Mouse (Mus musculus): Measurements from ENCODE around the gene Olfr801. TPM values are rescaled to one million over a fixed set of nuclear protein-coding genes. Genes with fewer than 3 reads are reported as not detected.

Olfr801 gene
- not detected in 2 replicates for polyA plus RNA-seq (2014; fragmentation: Nextera tagmentation; extraction: Ambion mirVana)

DNA sequence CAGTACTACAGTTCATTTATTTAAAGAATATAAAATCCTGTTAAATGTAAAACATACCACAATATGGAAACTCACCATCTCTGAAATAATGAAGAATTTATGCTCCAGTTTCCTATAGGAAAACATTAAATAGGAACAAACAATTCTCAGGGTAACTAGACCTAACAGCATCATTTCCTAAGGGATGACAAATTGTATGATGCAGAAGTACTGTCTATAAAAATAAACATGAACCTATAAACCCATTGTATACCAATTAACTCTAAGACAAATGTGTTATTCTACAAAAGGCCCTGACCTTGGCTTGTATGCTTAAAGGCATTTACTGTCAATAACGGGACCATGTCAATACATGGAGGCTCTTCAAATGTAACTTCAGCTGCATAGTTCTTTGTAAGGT lies at the start of gene Olfr801:
Olfr801 (minus strand) TSS at position 101 of the 400 bp plus-strand sequence.
- Histone ChIP-seq H3K4me3 (ENCODE audit: low read depth, low read length) (no peak within 1 kb of the TSS), H3K27ac (ENCODE audit: low read length) (no peak within 1 kb of the TSS), H3K27me3 (ENCODE audit: control insufficient read depth, insufficient read depth, low read length) (no peaks in the 10 kb centered on the region), H3K36me3 (ENCODE audit: control insufficient read depth, insufficient read depth, low read length) (no peaks in the 10 kb centered on the region), H3K9ac (replicated peaks; ENCODE audit: low read depth, low read length) (no peak within 1 kb of the TSS), H3K9me3 (ENCODE audit: control insufficient read depth, low read depth, low read length) (no peaks in the 10 kb centered on the region), H3K4me2 (replicated peaks; ENCODE audit: low read depth, low read length) (no peak within 1 kb of the TSS), H3K4me1 (ENCODE audit: control insufficient read depth, insufficient read depth, low read length) (no peaks in the 10 kb centered on the region)
- 56% methylated on average over 1 of the region's 1 CpGs for WGBS
- ATAC-seq (ENCODE audit: insufficient number of reproducible peaks, insufficient read depth, low FRiP score, low read depth), result no peak

DNA sequence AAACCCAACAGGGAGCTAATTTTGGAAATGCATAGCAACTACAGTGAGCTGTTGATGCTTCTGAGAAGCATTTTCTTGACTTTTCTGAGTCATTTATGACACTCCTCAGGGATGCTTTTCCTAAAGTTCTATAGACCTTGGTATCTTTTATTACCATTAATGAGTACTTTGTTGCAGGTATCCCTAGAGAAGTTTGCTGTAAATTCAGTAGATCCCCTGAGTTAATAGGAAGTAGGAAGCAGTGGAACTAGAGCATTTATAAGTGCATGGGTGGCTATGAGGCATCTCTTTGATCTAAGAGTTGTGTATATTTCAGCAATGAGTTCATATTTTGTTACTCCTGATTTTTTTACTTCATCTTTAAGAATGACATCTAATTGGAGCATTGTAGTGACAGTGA lies 29.2 kb upstream of the Olfr801 start, which contains the start of gene Olfr804:
Olfr804 (plus strand) TSS at position 301 of the 400 bp plus-strand sequence.
- Histone ChIP-seq H3K4me1 (ENCODE audit: control insufficient read depth, insufficient read depth, low read length) (no peaks in the 10 kb centered on the region), H3K36me3 (ENCODE audit: control insufficient read depth, insufficient read depth, low read length) (no peaks in the 10 kb centered on the region), H3K9ac (replicated peaks; ENCODE audit: low read depth, low read length) (no peak within 1 kb of the TSS), H3K4me3 (ENCODE audit: low read depth, low read length) (no peak within 1 kb of the TSS), H3K27me3 (ENCODE audit: control insufficient read depth, insufficient read depth, low read length) (no peaks in the 10 kb centered on the region), H3K4me2 (replicated peaks; ENCODE audit: low read depth, low read length) (no peak within 1 kb of the TSS), H3K27ac (ENCODE audit: low read length) (no peak within 1 kb of the TSS), H3K9me3 (ENCODE audit: control insufficient read depth, low read depth, low read length) (no peaks in the 10 kb centered on the region)
- ATAC-seq (ENCODE audit: insufficient number of reproducible peaks, insufficient read depth, low FRiP score, low read depth), result no peak

DNA sequence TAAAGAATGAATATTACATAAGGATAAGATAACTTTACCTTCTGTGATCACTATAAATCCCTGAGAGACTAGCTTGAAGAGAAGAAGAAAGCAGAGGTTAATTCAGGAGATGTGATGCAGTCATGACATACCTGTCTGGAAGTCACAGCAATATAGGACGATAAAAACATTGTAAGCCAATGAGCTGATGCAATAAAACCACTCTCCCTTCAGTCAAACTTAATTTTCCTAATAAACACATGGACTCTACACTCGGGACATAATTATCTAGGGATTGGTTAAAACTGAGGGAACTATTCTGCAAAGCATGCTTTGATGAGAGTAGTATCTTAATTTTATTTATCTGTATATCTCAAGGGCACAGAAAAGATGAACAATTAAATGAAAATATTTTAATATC lies 20.5 kb upstream of the Olfr801 start, which contains the start of gene Olfr803:
Olfr803 (minus strand) TSS at position 101 of the 400 bp plus-strand sequence.
- Histone ChIP-seq H3K27me3 (ENCODE audit: control insufficient read depth, insufficient read depth, low read length) (no peaks in the 10 kb centered on the region), H3K4me1 (ENCODE audit: control insufficient read depth, insufficient read depth, low read length) (no peaks in the 10 kb centered on the region), H3K4me3 (ENCODE audit: low read depth, low read length) (no peak within 1 kb of the TSS), H3K9me3 (ENCODE audit: control insufficient read depth, low read depth, low read length) (no peaks in the 10 kb centered on the region), H3K4me2 (replicated peaks; ENCODE audit: low read depth, low read length) (no peak within 1 kb of the TSS), H3K36me3 (ENCODE audit: control insufficient read depth, insufficient read depth, low read length) (no peaks in the 10 kb centered on the region), H3K27ac (ENCODE audit: low read length) (no peak within 1 kb of the TSS), H3K9ac (replicated peaks; ENCODE audit: low read depth, low read length) (no peak within 1 kb of the TSS)
- 81% methylated on average over 2 of the region's 2 CpGs for WGBS
- no peak for ATAC-seq (ENCODE audit: insufficient number of reproducible peaks, insufficient read depth, low FRiP score, low read depth)

DNA sequence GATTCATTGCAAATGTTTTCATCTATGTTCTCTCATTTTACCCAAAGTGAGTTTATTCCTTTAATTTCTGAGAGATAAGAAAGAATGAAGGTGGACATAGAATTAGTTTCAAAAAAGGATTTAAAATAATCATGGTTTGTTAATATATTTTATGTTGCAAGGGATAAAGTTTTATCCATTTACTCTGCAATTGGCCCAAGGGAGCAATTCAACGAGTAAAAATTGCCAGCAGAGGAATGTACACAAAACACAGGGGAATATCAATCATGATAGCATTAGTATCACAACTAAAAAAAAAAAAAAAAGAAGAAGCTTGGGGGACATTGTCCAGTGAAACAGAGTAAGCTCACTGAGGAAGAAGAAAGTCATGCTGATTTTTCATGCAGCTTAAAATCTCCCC lies 14.4 kb upstream of the Olfr801 start, which contains the start of gene Olfr802:
Olfr802 (minus strand) TSS at position 101 of the 400 bp plus-strand sequence.
- 39% methylated on average over 1 of the region's 1 CpGs for WGBS
- no peaks in the 10 kb centered on the region for H3K4me1 ChIP-seq (ENCODE audit: control insufficient read depth, insufficient read depth, low read length)

DNA sequence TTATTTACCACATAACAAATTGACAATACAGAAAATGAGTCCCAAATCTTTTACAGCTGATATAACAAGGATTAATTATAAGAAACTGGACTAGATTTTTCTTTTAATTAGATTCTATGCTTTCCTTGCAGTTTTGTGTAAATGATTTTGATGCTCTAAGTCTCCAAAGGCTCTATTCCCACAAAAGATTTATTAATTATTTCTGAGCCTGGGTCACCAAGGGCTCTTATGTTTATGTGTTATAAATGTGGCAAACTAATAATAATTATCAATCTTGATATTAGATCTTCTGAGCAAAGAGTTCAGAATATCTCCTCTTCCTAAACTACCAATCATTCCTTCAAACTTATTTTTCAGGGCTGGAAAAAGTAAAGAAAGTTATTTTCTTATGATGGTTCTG lies 16.3 kb downstream of the Olfr801 start, which contains the start of gene Olfr800:
Olfr800 (plus strand) TSS at position 301 of the 400 bp plus-strand sequence.
- no peaks in the 10 kb centered on the region for H3K4me1 ChIP-seq (ENCODE audit: control insufficient read depth, insufficient read depth, low read length)
- H3K9ac ChIP-seq (replicated peaks; ENCODE audit: low read depth, low read length), result no peak within 1 kb of the TSS
- H3K4me3 ChIP-seq (ENCODE audit: low read depth, low read length), result no peak within 1 kb of the TSS
- no peaks in the 10 kb centered on the region for H3K36me3 ChIP-seq (ENCODE audit: control insufficient read depth, insufficient read depth, low read length)
- H3K27me3 ChIP-seq (ENCODE audit: control insufficient read depth, insufficient read depth, low read length), result no peaks in the 10 kb centered on the region
- ATAC-seq (ENCODE audit: insufficient number of reproducible peaks, insufficient read depth, low FRiP score, low read depth), result no peak
- no peaks in the 10 kb centered on the region for H3K9me3 ChIP-seq (ENCODE audit: control insufficient read depth, low read depth, low read length)
- H3K4me2 ChIP-seq (replicated peaks; ENCODE audit: low read depth, low read length), result no peak within 1 kb of the TSS
- no peak within 1 kb of the TSS for H3K27ac ChIP-seq (ENCODE audit: low read length)

More for the DNA sequence above, 14.4 kb upstream of the Olfr801 start, which contains the start of gene Olfr802:
- H3K9ac ChIP-seq (replicated peaks; ENCODE audit: low read depth, low read length), result no peak within 1 kb of the TSS
- H3K36me3 ChIP-seq (ENCODE audit: control insufficient read depth, insufficient read depth, low read length), result no peaks in the 10 kb centered on the region
- no peak within 1 kb of the TSS for H3K27ac ChIP-seq (ENCODE audit: low read length)
- H3K27me3 ChIP-seq (ENCODE audit: control insufficient read depth, insufficient read depth, low read length), result no peaks in the 10 kb centered on the region
- H3K9me3 ChIP-seq (ENCODE audit: control insufficient read depth, low read depth, low read length), result no peaks in the 10 kb centered on the region
- no peak within 1 kb of the TSS for H3K4me2 ChIP-seq (replicated peaks; ENCODE audit: low read depth, low read length)
- ATAC-seq (ENCODE audit: insufficient number of reproducible peaks, insufficient read depth, low FRiP score, low read depth), result no peak
- H3K4me3 ChIP-seq (ENCODE audit: low read depth, low read length), result no peak within 1 kb of the TSS

DNA sequence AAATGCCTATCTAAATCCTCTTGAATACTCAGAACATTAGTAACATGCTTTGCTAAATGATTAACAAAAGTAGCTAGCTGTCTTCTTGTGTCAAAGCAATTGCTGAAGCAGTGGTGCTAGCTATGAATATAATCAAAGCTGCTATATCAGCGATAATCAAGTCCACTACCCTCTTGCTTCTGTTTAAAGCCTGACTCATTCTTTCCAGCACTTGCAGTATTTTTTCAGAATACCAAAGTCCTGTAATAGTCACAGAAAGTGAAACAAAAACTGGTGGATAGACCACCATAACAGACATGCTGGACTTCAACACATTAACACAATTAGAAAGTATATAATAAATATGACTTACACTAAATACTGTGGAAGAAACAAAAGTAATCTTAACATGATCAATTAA lies 21.9 kb downstream of the Olfr801 start:
- WGBS, result 84% methylated on average over 1 of the region's 1 CpGs
- ATAC-seq (ENCODE audit: insufficient number of reproducible peaks, insufficient read depth, low FRiP score, low read depth), result no peak
- H3K27me3 ChIP-seq (ENCODE audit: control insufficient read depth, insufficient read depth, low read length), result no peaks in the 10 kb centered on the region
- H3K27ac ChIP-seq (ENCODE audit: low read length), result no peak overlapping the region
- no peak overlapping the region for H3K4me2 ChIP-seq (replicated peaks; ENCODE audit: low read depth, low read length)
- H3K9me3 ChIP-seq (ENCODE audit: control insufficient read depth, low read depth, low read length), result no peaks in the 10 kb centered on the region
- no peak overlapping the region for H3K9ac ChIP-seq (replicated peaks; ENCODE audit: low read depth, low read length)
- H3K4me1 ChIP-seq (ENCODE audit: control insufficient read depth, insufficient read depth, low read length), result no peaks in the 10 kb centered on the region
- H3K4me3 ChIP-seq (ENCODE audit: low read depth, low read length), result no peak overlapping the region
- H3K36me3 ChIP-seq (ENCODE audit: control insufficient read depth, insufficient read depth, low read length), result no peaks in the 10 kb centered on the region

DNA sequence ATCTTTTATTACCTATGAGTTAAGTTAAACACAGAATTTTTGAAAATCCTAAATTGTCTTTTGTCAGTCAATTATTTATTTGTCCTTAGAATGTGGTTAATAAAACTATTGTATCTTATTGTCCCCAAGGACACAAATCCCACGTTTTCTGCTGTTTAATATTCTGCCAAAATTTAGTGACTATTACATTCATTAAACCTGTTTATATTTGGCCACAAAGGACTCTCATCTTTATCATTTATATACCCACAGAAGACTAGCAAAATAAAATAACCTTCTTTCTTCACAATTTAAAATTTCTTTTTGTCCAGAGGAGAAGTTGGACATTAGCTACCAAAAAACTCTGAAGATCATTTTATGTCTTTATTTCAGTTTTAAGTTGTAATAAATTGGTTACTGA lies 36.5 kb downstream of the Olfr801 start, which contains the start of gene Olfr799:
Olfr799 (plus strand) TSS at position 301 of the 400 bp plus-strand sequence.
- WGBS, result 26% methylated on average over 1 of the region's 1 CpGs
- H3K9ac ChIP-seq (replicated peaks; ENCODE audit: low read depth, low read length), result no peak within 1 kb of the TSS

DNA sequence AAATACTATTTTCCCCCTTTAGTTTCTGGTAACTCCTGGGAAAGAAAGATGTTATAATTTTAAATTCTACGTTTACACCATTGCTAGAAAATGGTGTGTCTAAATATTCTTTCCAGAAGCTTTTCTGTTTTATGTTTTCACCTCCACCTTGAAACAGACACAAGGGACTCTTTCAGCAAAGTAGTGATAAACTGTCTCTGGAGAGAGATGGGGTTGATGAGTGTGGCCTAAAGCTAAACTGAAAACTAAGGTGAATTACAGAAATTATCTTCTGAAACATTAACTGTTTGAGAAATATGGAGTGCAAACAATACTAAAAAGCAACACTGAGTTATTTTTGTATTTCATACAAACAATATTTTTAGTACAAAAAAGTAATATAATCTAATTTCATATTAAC lies 45.8 kb downstream of the Olfr801 start, which contains the start of gene Olfr798:
Olfr798 (minus strand) TSS at position 101 of the 400 bp plus-strand sequence.
- no peak within 1 kb of the TSS for H3K27ac ChIP-seq (ENCODE audit: low read length)
- WGBS, result 90% methylated on average over 1 of the region's 1 CpGs
- no peak within 1 kb of the TSS for H3K9ac ChIP-seq (replicated peaks; ENCODE audit: low read depth, low read length)

More for the DNA sequence above, 36.5 kb downstream of the Olfr801 start, which contains the start of gene Olfr799:
- Histone ChIP-seq H3K36me3 (ENCODE audit: control insufficient read depth, insufficient read depth, low read length) (no peaks in the 10 kb centered on the region), H3K4me1 (ENCODE audit: control insufficient read depth, insufficient read depth, low read length) (no peaks in the 10 kb centered on the region), H3K4me3 (ENCODE audit: low read depth, low read length) (no peak within 1 kb of the TSS), H3K4me2 (replicated peaks; ENCODE audit: low read depth, low read length) (no peak within 1 kb of the TSS), H3K27me3 (ENCODE audit: control insufficient read depth, insufficient read depth, low read length) (no peaks in the 10 kb centered on the region), H3K27ac (ENCODE audit: low read length) (no peak within 1 kb of the TSS), H3K9me3 (ENCODE audit: control insufficient read depth, low read depth, low read length) (no peaks in the 10 kb centered on the region)
- no peak for ATAC-seq (ENCODE audit: insufficient number of reproducible peaks, insufficient read depth, low FRiP score, low read depth)

DNA sequence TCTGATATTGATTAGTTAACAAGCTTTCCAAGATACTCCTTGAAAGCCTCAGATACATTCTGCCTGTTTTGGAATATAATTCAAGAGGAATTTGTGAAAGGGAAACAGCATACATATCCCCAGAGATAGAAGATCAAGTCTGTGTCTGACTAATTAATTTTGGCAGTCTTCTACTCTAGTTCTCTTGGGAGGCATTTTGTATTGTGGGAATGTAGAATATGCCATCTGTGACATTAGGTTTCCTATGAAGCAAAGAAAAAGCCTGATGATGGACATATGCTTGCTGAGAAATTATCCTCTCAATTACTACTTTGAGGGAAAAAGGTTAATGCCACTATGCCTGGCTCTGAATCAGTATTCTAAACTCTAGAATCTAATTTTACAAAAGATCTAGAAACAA lies 50.4 kb downstream of the Olfr801 start:
- H3K27me3 ChIP-seq (ENCODE audit: control insufficient read depth, insufficient read depth, low read length), result no peaks in the 10 kb centered on the region
- H3K9me3 ChIP-seq (ENCODE audit: control insufficient read depth, low read depth, low read length), result no peaks in the 10 kb centered on the region
- no peak overlapping the region for H3K4me2 ChIP-seq (replicated peaks; ENCODE audit: low read depth, low read length)
- no peak overlapping the region for H3K4me3 ChIP-seq (ENCODE audit: low read depth, low read length)
- H3K9ac ChIP-seq (replicated peaks; ENCODE audit: low read depth, low read length), result no peak overlapping the region
- H3K27ac ChIP-seq (ENCODE audit: low read length), result no peak overlapping the region
- no peak for ATAC-seq (ENCODE audit: insufficient number of reproducible peaks, insufficient read depth, low FRiP score, low read depth)
- H3K4me1 ChIP-seq (ENCODE audit: control insufficient read depth, insufficient read depth, low read length), result no peaks in the 10 kb centered on the region
- no peaks in the 10 kb centered on the region for H3K36me3 ChIP-seq (ENCODE audit: control insufficient read depth, insufficient read depth, low read length)

More for the DNA sequence above, 45.8 kb downstream of the Olfr801 start, which contains the start of gene Olfr798:
- Histone ChIP-seq H3K9me3 (ENCODE audit: control insufficient read depth, low read depth, low read length) (no peaks in the 10 kb centered on the region), H3K4me1 (ENCODE audit: control insufficient read depth, insufficient read depth, low read length) (no peaks in the 10 kb centered on the region), H3K27me3 (ENCODE audit: control insufficient read depth, insufficient read depth, low read length) (no peaks in the 10 kb centered on the region), H3K36me3 (ENCODE audit: control insufficient read depth, insufficient read depth, low read length) (no peaks in the 10 kb centered on the region), H3K4me2 (replicated peaks; ENCODE audit: low read depth, low read length) (no peak within 1 kb of the TSS), H3K4me3 (ENCODE audit: low read depth, low read length) (no peak within 1 kb of the TSS)
- no peak for ATAC-seq (ENCODE audit: insufficient number of reproducible peaks, insufficient read depth, low FRiP score, low read depth)
